Mouse (Mus musculus): Measurements from ENCODE around the gene Man1a.

The Man1a gene

GRCm38 (mm10) chr10:54013143-54013791 lies 63.1 kb downstream of the Man1a start:
- DNase-seq, result no peak

- no peak for DNase-seq
These were observed 67.3 kb downstream of the Man1a start for GRCm38 (mm10) chr10:54009154-54009553.

- DNase-seq, result no peak
These were observed 69.5 kb downstream of the Man1a start for GRCm38 (mm10) chr10:54006868-54007267.

- DNase-seq, result no peak
These were observed 70.6 kb downstream of the Man1a start for GRCm38 (mm10) chr10:54005847-54006246.

- no peak for DNase-seq
These were observed 73.5 kb downstream of the Man1a start for GRCm38 (mm10) chr10:54002936-54003335.

- no peak for DNase-seq
These were observed 79.1 kb downstream of the Man1a start for GRCm38 (mm10) chr10:53997301-53997700.

- DNase-seq, result no peak
These were observed 80.2 kb downstream of the Man1a start for GRCm38 (mm10) chr10:53996216-53996615.

GRCm38 (mm10) chr10:53994591-53994990 lies 81.8 kb downstream of the Man1a start:
- no peak for DNase-seq

- no peak for DNase-seq
These were observed 86.0 kb downstream of the Man1a start for GRCm38 (mm10) chr10:53990434-53990833.

GRCm38 (mm10) chr10:53984894-53985293 lies 91.5 kb downstream of the Man1a start:
- no peak for DNase-seq

- peak; percentile 9 for DNase-seq
These were observed 92.3 kb downstream of the Man1a start for GRCm38 (mm10) chr10:53984086-53984485.

GRCm38 (mm10) chr10:53978647-53979046 lies 97.8 kb downstream of the Man1a start:
- no peak for DNase-seq

- no peak for DNase-seq
These were observed 102.2 kb downstream of the Man1a start for GRCm38 (mm10) chr10:53974180-53974579.

- DNase-seq, result no peak
These were observed 116.7 kb downstream of the Man1a start for GRCm38 (mm10) chr10:53959759-53960158.

- no peak for DNase-seq
These were observed 134.8 kb downstream of the Man1a start for GRCm38 (mm10) chr10:53941597-53941996.

GRCm38 (mm10) chr10:53938199-53938598 lies 138.2 kb downstream of the Man1a start:
- no peak for DNase-seq

GRCm38 (mm10) chr10:53936078-53936477 lies 140.3 kb downstream of the Man1a start:
- no peak for DNase-seq

- no peak for DNase-seq
These were observed 146.5 kb downstream of the Man1a start for GRCm38 (mm10) chr10:53929722-53930500.

GRCm38 (mm10) chr10:53927904-53928303 lies 148.5 kb downstream of the Man1a start:
- DNase-seq, result no peak

GRCm38 (mm10) chr10:53925456-53925855 lies 151.0 kb downstream of the Man1a start:
- DNase-seq, result no peak

- no peak for DNase-seq
These were observed 154.2 kb downstream of the Man1a start for GRCm38 (mm10) chr10:53922236-53922635.

- DNase-seq, result no peak
These were observed 158.9 kb downstream of the Man1a start for GRCm38 (mm10) chr10:53917517-53917916.

GRCm38 (mm10) chr10:53915719-53916118 lies 160.7 kb downstream of the Man1a start:
- no peak for DNase-seq

GRCm38 (mm10) chr10:53914974-53915609 lies 161.3 kb downstream of the Man1a start:
- no peak for DNase-seq

Measured in cerebellum, adult 9-10 months (tissue).